Mouse (Mus musculus): Measurements from ENCODE around the gene Prl2b1.
A peak's percentile ranks its signal among the peaks of the same experiment; 100 is the strongest.

The Prl2b1 gene

DNA sequence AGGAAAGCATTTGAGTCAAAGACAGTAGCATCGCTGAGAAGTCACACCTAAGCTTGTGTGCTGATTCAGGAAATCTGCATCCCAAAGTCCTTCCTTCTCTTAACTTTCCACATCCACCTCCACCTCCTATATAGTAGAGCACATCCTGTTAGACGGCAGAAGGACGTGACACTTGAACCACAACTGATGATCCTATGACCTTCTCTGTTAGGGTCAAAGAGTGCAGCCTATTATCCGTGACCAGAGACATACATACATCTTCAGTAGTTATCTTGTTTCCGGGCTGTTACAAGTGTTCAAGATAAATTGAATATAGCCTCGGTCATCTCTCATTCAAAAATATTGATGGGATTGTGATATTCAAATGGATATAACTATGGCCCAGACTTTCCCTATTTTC is at the start of gene Prl2b1:
TSS of gene Prl2b1 (minus strand) at position 101 of the 400 bp plus-strand sequence.
- DNase-seq (ENCODE audit: low read depth, low spot score), result no peak

DNA sequence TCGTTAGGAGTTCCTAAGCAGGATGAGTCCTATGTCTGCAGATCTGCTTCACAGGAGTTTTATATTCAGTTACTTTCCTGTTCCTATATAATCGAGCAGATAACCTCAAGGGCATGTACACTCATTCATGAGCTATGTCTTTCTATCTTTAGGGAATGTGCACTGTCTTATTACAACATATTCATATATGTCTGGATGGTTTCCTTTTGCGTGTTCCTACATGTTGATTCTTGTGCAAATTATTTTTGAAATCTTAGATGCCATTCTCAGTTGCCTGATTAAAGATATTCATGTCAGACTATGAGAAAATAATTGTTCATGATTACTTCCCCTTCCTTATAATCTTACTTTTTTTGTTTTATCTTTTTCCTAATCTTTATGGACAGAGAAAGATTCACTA is 47.9 kb upstream of the Prl2b1 start, which contains the start of gene Prl8a6:
TSS of gene Prl8a6 (minus strand) at position 101 of the 400 bp plus-strand sequence.
- DNase-seq (ENCODE audit: low read depth, low spot score), result no peak

DNA sequence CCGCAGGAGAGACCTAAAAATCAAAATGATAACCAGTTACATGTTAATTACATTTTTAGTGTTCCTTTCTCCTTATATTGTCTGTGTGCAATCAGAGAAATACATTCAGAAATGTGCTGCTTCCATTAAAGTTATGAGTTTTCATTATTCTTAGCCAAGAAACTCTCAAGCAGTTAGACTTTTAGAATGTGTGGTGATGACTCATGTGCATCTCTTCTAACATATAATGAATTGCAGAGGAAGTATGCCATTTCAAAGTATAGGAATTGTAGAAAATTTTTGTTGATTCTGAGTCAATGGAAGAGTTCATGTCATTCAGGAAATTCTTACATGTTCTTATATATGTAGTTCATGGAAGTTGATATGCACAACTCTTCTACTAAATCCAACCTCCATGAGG is 42.5 kb upstream of the Prl2b1 start:
- peak; percentile 1 for DNase-seq (ENCODE audit: low read depth, low spot score)

DNA sequence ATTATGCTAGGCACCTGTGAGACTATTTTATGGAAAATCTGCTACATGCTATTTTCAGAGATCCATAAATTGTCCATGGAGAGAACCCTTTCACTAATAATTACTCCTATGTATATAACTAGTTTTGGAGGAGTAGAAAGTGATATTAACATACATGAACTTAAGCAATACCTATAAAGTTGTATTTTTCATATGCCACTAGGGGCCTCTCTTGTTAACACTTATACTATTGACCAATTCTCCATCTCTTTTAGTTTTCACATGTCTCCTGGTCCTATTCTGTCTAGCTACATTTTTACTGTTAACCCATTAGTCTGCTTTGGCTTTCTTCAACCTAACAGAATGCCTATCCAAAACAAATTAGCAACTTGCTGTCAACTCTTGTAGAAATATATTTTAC is 23.0 kb upstream of the Prl2b1 start:
- no peak for DNase-seq (ENCODE audit: low read depth, low spot score)

DNA sequence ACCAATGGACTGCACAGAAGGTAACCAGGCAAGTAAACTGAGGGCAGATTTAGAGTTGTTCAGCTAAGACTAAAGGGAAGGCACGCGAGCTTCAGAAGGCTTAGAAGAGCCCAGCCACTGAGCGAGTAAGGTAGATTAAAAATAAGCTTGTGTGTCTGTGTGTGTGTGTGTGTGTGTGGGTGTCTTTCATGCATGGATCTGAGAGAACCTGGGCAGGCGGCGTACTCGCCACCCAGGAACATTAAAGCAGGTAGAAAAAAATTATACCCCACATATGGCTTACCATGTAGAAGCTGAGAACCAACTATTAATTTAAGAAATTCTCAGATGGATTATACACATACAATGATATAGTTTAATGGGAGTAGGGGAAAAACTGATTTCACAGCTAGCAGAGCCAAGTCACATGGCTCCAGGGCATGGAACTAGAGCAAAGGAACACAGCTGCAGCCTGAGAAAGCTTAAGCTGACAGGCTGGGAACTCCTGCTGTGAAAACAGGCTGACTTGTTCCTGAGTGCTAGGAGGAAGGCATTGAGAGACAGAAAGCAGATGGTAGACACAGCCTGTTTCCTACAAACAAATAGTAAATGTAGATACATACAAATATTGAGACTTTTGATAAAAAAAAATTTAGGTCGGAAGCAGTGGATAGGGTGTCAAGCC is 8.5 kb upstream of the Prl2b1 start:
- DNase-seq (ENCODE audit: low read depth, low spot score), result peak; percentile 2

DNA sequence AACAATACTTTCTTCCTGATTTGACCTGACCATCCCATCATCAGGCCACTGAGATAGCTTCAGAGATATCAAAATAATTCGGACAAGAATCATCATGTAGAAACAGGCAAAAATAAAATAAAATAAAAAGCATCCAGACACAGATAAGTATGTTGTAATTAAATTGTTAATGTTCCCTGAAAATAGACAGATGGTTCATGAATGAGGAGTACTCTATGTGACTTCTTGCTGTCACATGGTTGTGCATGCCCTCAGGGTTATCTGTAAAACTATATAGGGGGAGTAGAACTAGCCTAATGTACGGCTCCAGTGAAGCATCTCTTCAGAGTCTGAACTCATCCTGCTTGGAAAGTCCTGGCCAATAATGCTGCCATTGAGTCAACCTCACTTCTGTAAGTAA is 45.3 kb downstream of the Prl2b1 start, which contains the start of gene Prl8a2:
TSS of gene Prl8a2 (plus strand) at position 301 of the 400 bp plus-strand sequence.
- DNase-seq (ENCODE audit: low read depth, low spot score), result no peak

DNA sequence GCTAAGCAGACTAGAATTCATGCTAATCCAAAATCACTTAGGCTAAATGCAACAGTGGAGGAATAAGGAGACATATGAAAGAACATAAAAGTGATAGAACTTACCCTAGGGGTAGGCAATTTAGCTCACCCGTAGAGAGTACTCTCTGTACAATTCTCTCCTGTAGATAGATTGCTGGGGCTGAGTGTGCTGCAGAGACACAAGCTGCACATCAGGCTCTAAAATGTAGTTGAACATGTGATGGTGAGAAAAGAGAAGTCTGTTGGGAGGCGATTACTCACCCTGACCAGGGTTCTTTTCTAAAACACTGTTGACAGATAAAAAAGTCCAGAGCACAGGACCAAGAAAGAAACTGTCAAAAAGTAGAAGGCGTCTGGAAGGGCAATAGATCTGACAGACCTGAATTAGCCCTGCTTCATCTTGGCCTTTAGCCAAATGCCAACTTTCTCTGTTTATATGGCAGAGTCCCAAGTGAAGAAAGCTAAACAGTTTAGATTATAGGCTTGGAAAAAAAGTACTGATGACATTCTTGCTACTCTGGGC is 47.8 kb downstream of the Prl2b1 start:
- DNase-seq (ENCODE audit: low read depth, low spot score), result no peak

DNA sequence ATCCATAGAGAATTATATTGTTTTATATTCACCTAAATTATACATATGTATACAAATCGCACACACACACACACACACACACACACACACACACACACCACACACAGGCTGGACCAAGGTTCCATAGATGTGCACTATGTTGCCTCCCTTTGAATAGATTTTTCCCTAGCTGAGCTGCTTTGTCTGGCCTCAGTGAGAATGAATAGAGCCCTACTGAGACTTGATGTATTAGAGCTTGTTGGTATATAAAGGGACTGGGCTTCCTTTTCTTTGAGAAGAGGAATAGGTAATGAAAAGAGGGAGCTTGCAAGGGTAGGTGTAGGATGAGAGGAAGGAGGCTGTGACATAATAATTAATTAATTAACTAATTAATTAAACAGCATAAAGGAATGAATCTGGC is 55.7 kb downstream of the Prl2b1 start:
- DNase-seq (ENCODE audit: low read depth, low spot score), result no peak
